Mouse (Mus musculus) embryonic facial prominence, embryonic 14.5 days (tissue): ENCODE measurements around the gene Zswim1. TPM values are rescaled to one million over a fixed set of nuclear protein-coding genes. Genes with fewer than 3 reads are reported as not detected.
A peak's percentile ranks its signal among the peaks of the same experiment; 100 is the strongest.
"Not testable (repeated sequence)": the region's sequence is repeated elsewhere in the genome, so short reads cannot be mapped to it uniquely, and the experiment has no call there.

ENCODE experiments used
- ATAC-seq: fragments of 200-750 bp; cut with Nextera tagmentation; 2 replicates; pipeline ENCODE4 v1.8.0; 2017; ENCODE audit warnings: low read depth, moderate number of reproducible peaks, moderate TSS enrichment
- DNase-seq: peaks from one replicate; pipeline ENCODE4 v3.0.0-alpha.2; 2015; ENCODE audit warnings: low spot score
- H3K27ac ChIP-seq: fragments of 300-500 bp; sonication (generic); replicated peaks from 2 replicates; pipeline ENCODE4 v1.5.1; 2014; ENCODE audit warnings: low read depth, mild to moderate bottlenecking, low read length, moderate library complexity
- H3K27me3 ChIP-seq: fragments of 300-500 bp; sonication (generic); replicated peaks from 2 replicates; pipeline ENCODE4 v1.6.1; 2014; ENCODE audit warnings: low read length; ENCODE audit not compliant: control insufficient read depth, insufficient read depth
- H3K36me3 ChIP-seq: fragments of 300-500 bp; sonication (generic); 2 replicates; pipeline ENCODE4 v1.6.1; 2014; ENCODE audit warnings: low read length, mixed read lengths; ENCODE audit not compliant: control insufficient read depth, insufficient read depth
- H3K4me1 ChIP-seq: fragments of 300-500 bp; sonication (generic); 2 replicates; pipeline ENCODE4 v1.6.1; 2014; ENCODE audit warnings: antibody characterized with exemption, low read length; ENCODE audit not compliant: control insufficient read depth, insufficient read depth
- H3K4me2 ChIP-seq: fragments of 300-500 bp; sonication (generic); 2 replicates; pipeline ENCODE4 v1.6.1; 2014; ENCODE audit warnings: low read depth, mild to moderate bottlenecking, low read length, moderate library complexity, mixed read lengths
- H3K4me3 ChIP-seq: fragments of 300-500 bp; sonication (generic); 2 replicates; pipeline ENCODE4 v1.5.1; 2014; ENCODE audit warnings: low read depth, mild to moderate bottlenecking, low read length
- H3K9ac ChIP-seq: fragments of 300-500 bp; sonication (generic); 2 replicates; pipeline ENCODE4 v1.6.1; 2014; ENCODE audit warnings: low read depth, mild to moderate bottlenecking, low read length, moderate library complexity, mixed read lengths
- H3K9me3 ChIP-seq: fragments of 300-500 bp; sonication (generic); 2 replicates; pipeline ENCODE4 v1.6.1; 2016; ENCODE audit warnings: low read length; ENCODE audit not compliant: control insufficient read depth
- WGBS: fragments of 180-500 bp; shearing (Covaris S2); extraction: QIAGEN DNeasy Blood & Tissue Kit; methylation state at CpG from one replicate; pipeline ENCODE4 v1.1.7; 2014; 5-methylcytosine and 5-hydroxymethylcytosine counted together
- polyA plus RNA-seq: library from polyadenylated mRNA; unstranded; fragments of >200 nt; fragmentation: Nextera tagmentation; extraction: Ambion mirVana; gene quantifications from 2 replicates; pipeline ENCODE4 v1.2.1, GENCODE M21; 2014

Gene Zswim1
- polyA plus RNA-seq, 1 experiment from 2014 or later: 15.1 TPM

GRCm38 (mm10) chr2:164850061-164850460, 27.6 kb downstream of the Zswim1 start:
- H3K4me2 ChIP-seq: no peak overlapping the region
- WGBS: 71% methylated on average over 8 of the region's 8 CpGs
- no peak overlapping the region for H3K9ac ChIP-seq
- DNase-seq (no peak), ATAC-seq (no peak)
- no peaks in the 10 kb centered on the region for H3K9me3 ChIP-seq
- no peak overlapping the region for H3K4me3 ChIP-seq
- no peaks in the 10 kb centered on the region for H3K4me1 ChIP-seq
- peaks cover 8% of the 10 kb centered on the region; the same call in 1 of the 2 replicates for H3K36me3 ChIP-seq
- H3K27me3 ChIP-seq: peaks cover 7% of the 10 kb centered on the region
- no peak overlapping the region for H3K27ac ChIP-seq

GRCm38 (mm10) chr2:164855572-164855971, 33.1 kb downstream of the Zswim1 start:
- 75% methylated on average over 5 of the region's 5 CpGs for WGBS
- not testable (repeated sequence) for H3K9me3 ChIP-seq, H3K9ac ChIP-seq, H3K4me3 ChIP-seq, H3K27ac ChIP-seq, H3K36me3 ChIP-seq, DNase-seq, H3K4me1 ChIP-seq, ATAC-seq
- peak overlapping the region; percentile 96 for H3K4me2 ChIP-seq
- peaks cover 28% of the 10 kb centered on the region for H3K27me3 ChIP-seq

- DNase-seq (peak; percentile 48), ATAC-seq (peak; percentile 24)
- 1% methylated on average over 42 of the region's 42 CpGs for WGBS
- peak overlapping the region; percentile 48; the same call in 1 of the 2 replicates for H3K27ac ChIP-seq
- H3K9ac ChIP-seq: peak overlapping the region; percentile 62
- H3K4me1 ChIP-seq: 0 out of 2 replicates have a peak, but pooled peaks cover 6% of the 10 kb centered on the region
- peak overlapping the region; percentile 96 for H3K4me2 ChIP-seq
- H3K9me3 ChIP-seq: no peaks in the 10 kb centered on the region
- H3K36me3 ChIP-seq: 0 out of 2 replicates have a peak, but pooled peaks cover 4% of the 10 kb centered on the region
- H3K4me3 ChIP-seq: peak overlapping the region; percentile 57
- peaks cover 28% of the 10 kb centered on the region for H3K27me3 ChIP-seq
Observed at GRCm38 (mm10) chr2:164856309-164857100, 34.0 kb downstream of the Zswim1 start.

- no peaks in the 10 kb centered on the region for H3K36me3 ChIP-seq
- WGBS: 1% methylated on average over 32 of the region's 47 CpGs
- no peaks in the 10 kb centered on the region for H3K9me3 ChIP-seq
- peak within 1 kb of the TSS; percentile 57 for H3K4me3 ChIP-seq
- ATAC-seq (peak; percentile 85), DNase-seq (peak; percentile 92)
- peaks cover 11% of the 10 kb centered on the region for H3K4me1 ChIP-seq
- peak within 1 kb of the TSS; percentile 74 for H3K27ac ChIP-seq
- H3K27me3 ChIP-seq: peaks cover 28% of the 10 kb centered on the region
- H3K9ac ChIP-seq: peak within 1 kb of the TSS; percentile 62
- H3K4me2 ChIP-seq: peak within 1 kb of the TSS; percentile 96
Observed at GRCm38 (mm10) chr2:164857101-164857821, 34.8 kb downstream of the Zswim1 start, which contains the start of gene Pltp. Pltp (minus strand) TSS chr2:164857711.

- peaks cover 28% of the 10 kb centered on the region for H3K27me3 ChIP-seq
- ATAC-seq (no peak), DNase-seq (no peak)
- no peaks in the 10 kb centered on the region for H3K9me3 ChIP-seq
- H3K4me2 ChIP-seq: peak overlapping the region; percentile 96
- peaks cover 14% of the 10 kb centered on the region for H3K4me1 ChIP-seq
- H3K36me3 ChIP-seq: no peaks in the 10 kb centered on the region
- peak overlapping the region; percentile 57 for H3K4me3 ChIP-seq
- peak overlapping the region; percentile 62 for H3K9ac ChIP-seq
- peak overlapping the region; percentile 74 for H3K27ac ChIP-seq
- 8% methylated on average over 19 of the region's 19 CpGs for WGBS
Observed at GRCm38 (mm10) chr2:164857842-164858553, 35.5 kb downstream of the Zswim1 start.

- no peak overlapping the region for H3K9ac ChIP-seq
- no peaks in the 10 kb centered on the region for H3K36me3 ChIP-seq
- H3K27me3 ChIP-seq: peaks cover 28% of the 10 kb centered on the region
- DNase-seq (no peak), ATAC-seq (no peak)
- H3K4me3 ChIP-seq: no peak overlapping the region
- WGBS: 37% methylated on average over 2 of the region's 2 CpGs
- no peak overlapping the region for H3K27ac ChIP-seq
- no peak overlapping the region for H3K4me2 ChIP-seq
- H3K4me1 ChIP-seq: peaks cover 14% of the 10 kb centered on the region
- no peaks in the 10 kb centered on the region for H3K9me3 ChIP-seq
Observed at GRCm38 (mm10) chr2:164859155-164859554, 36.7 kb downstream of the Zswim1 start.

- ATAC-seq (no peak), DNase-seq (no peak)
- no peak overlapping the region for H3K4me2 ChIP-seq
- H3K36me3 ChIP-seq: no peaks in the 10 kb centered on the region
- no peak overlapping the region for H3K27ac ChIP-seq
- no peak overlapping the region for H3K9ac ChIP-seq
- peaks cover 14% of the 10 kb centered on the region for H3K4me1 ChIP-seq
- no peak overlapping the region for H3K4me3 ChIP-seq
- no peaks in the 10 kb centered on the region for H3K9me3 ChIP-seq
- 57% methylated on average over 9 of the region's 9 CpGs for WGBS
- H3K27me3 ChIP-seq: peaks cover 23% of the 10 kb centered on the region
Observed at GRCm38 (mm10) chr2:164859640-164860432, 37.4 kb downstream of the Zswim1 start.

GRCm38 (mm10) chr2:164861094-164861493, 38.6 kb downstream of the Zswim1 start:
- no peak overlapping the region for H3K4me2 ChIP-seq
- WGBS: 55% methylated on average over 4 of the region's 4 CpGs
- ATAC-seq (no peak), DNase-seq (no peak)
- H3K4me3 ChIP-seq: no peak overlapping the region
- no peaks in the 10 kb centered on the region for H3K9me3 ChIP-seq
- peaks cover 16% of the 10 kb centered on the region for H3K27me3 ChIP-seq
- H3K9ac ChIP-seq: no peak overlapping the region
- no peak overlapping the region for H3K27ac ChIP-seq
- peaks cover 14% of the 10 kb centered on the region for H3K4me1 ChIP-seq
- no peaks in the 10 kb centered on the region for H3K36me3 ChIP-seq
